Mouse (Mus musculus): Measurements from ENCODE around the gene Kif3a.
"Not testable (repeated sequence)": the region's sequence is repeated elsewhere in the genome, so short reads cannot be mapped to it uniquely, and the experiment has no call there.

The Kif3a gene

DNA sequence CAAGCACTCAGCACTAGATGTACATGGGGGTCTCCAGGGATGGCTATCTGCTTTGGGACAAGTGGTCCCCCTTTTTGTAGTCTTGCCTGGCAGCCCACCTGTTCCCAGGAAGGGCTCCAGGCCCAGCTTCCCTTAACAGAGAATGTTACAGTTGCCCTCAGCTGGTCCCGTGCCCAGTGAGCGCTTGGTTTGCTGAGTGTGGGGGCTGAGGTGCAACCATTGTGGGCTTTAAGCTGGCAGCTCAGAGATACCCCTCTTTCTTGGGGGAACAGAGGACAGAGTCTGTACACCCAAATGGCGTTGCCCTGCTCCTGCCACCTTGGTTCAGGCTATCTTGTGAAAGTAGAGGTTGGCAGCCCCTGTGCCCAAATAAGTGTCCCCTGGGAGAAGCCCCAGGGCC lies 26.8 kb upstream of the Kif3a start:
- no peak for ATAC-seq (ENCODE audit: insufficient number of reproducible peaks, low FRiP score, low TSS enrichment)

GRCm38 (mm10) chr11:53541222-53541621 lies 26.0 kb upstream of the Kif3a start:
- no peak for ATAC-seq (ENCODE audit: insufficient number of reproducible peaks, low FRiP score, low TSS enrichment)

- no peak for ATAC-seq (ENCODE audit: insufficient number of reproducible peaks, low FRiP score, low TSS enrichment)
Observed at GRCm38 (mm10) chr11:53543021-53543420, 24.2 kb upstream of the Kif3a start.

- 0 out of 2 replicates have a peak, but pooled peaks have one; percentile 17 for ATAC-seq (ENCODE audit: insufficient number of reproducible peaks, low FRiP score, low TSS enrichment)
Observed at GRCm38 (mm10) chr11:53546271-53546670, 20.9 kb upstream of the Kif3a start.

DNA sequence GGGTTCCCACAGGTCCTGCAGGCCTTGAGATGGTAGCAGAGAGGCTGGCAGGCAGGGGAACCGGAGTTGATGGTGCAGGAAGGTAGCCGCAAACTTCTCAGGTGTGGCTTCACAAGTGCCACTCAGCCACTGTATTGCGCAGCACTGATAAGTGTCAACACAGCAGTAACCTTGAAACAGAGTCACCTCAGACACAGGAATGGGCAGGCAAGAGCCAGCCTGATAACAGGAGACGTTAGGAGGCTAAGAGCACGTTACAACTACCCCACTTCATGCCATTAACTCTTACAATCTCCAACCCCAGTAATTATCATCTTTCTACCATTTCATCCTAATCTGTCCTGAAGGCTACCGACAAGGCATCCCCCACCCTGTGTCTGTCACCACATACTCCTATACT lies 19.6 kb upstream of the Kif3a start:
- ATAC-seq (ENCODE audit: insufficient number of reproducible peaks, low FRiP score, low TSS enrichment): no peak

GRCm38 (mm10) chr11:53548036-53548605 lies 19.1 kb upstream of the Kif3a start:
- ATAC-seq (ENCODE audit: insufficient number of reproducible peaks, low FRiP score, low TSS enrichment): no peak

DNA sequence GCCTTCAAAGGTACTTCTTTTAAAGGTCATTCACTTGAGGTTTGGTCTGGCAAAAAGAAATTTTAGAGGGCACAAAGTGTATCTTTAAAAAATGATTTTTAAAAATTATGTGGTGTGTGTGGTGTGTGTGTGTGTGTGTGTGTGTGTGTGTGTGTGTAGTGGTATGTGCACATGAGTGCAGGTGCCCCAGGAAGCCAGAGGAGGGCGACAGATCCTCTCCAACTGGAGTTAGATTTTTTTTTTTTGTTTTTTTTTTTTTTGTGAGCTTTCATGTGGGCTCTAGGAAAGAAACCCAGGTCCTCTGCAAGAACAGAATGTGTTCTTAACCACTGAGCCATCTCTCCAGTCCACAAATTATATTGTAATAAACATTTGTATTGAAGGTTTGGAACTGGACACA lies 16.5 kb upstream of the Kif3a start:
- no peak for ATAC-seq (ENCODE audit: insufficient number of reproducible peaks, low FRiP score, low TSS enrichment)

DNA sequence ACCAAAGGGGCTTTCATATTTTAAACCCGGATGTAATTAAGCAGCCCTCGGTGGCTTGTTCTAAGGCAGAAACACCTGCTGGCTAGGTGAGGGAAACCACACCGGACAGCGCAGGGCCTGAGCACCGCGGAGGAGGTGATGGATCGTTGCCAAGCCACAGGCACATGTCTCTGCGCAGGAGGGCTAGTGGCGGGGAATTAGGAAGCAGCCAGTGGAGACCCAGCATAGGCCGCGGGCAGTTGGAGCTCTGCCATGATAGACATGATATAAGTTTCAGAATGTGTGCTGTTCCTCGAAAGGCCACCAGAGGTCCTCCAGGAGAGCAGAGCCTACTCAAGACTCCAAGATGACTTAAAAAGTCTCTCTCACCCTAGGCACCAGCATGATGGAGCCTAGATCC lies 15.4 kb upstream of the Kif3a start:
- peak; percentile 73; the same call in 1 of the 2 replicates for ATAC-seq (ENCODE audit: insufficient number of reproducible peaks, low FRiP score, low TSS enrichment)

- not testable (repeated sequence) for ATAC-seq (ENCODE audit: insufficient number of reproducible peaks, low FRiP score, low TSS enrichment)
Observed at GRCm38 (mm10) chr11:53556529-53556928, 10.7 kb upstream of the Kif3a start.

- ATAC-seq (ENCODE audit: insufficient number of reproducible peaks, low FRiP score, low TSS enrichment): not testable (repeated sequence)
Observed at GRCm38 (mm10) chr11:53557992-53558391, 9.2 kb upstream of the Kif3a start.

GRCm38 (mm10) chr11:53559980-53560379 lies 7.2 kb upstream of the Kif3a start:
- not testable (repeated sequence) for ATAC-seq (ENCODE audit: insufficient number of reproducible peaks, low FRiP score, low TSS enrichment)

DNA sequence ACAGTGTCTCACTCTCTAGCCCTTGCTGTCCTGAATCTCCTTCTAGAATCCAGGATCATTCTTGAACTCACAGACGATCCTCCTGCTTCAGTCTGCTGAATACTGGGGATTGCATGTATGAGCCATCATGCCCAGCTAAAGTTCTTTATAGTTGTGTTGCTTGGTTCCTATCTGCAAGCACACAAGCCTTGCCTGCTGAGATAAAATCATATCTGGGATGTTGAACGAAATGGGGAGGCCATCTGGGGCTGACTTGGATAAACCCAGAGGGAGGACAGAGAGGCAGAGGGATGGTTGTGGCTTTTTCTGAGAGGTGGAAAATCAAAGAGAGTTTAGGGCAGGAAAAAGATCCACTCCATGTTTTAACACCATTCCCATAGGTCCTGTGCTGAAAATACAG lies 5.2 kb upstream of the Kif3a start:
- ATAC-seq (ENCODE audit: insufficient number of reproducible peaks, low FRiP score, low TSS enrichment): no peak

- ATAC-seq (ENCODE audit: insufficient number of reproducible peaks, low FRiP score, low TSS enrichment): 0 out of 2 replicates have a peak, but pooled peaks have one; percentile 9
Observed at GRCm38 (mm10) chr11:53566646-53567045, 533 bp upstream of the Kif3a start.

DNA sequence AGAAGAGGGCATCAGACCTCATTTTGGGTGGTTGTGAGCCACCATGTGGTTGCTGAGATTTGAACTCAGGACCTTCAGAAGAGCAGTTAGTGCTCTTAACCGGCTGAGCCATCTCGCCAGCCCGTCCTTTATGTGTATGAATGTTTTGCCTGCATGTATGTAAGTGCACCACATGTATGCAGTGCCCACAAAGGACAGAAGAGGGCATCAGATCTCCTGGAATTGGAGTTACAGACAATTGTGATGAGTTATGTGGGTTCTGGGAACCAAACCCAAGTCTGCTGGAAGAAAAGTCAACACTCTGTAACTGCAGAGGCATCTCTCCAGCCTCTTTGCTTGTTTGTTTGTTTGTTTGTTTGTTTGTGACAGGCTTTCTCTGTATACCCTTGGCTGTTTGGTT lies 13.4 kb downstream of the Kif3a start:
- ATAC-seq (ENCODE audit: insufficient number of reproducible peaks, low FRiP score, low TSS enrichment): no peak

DNA sequence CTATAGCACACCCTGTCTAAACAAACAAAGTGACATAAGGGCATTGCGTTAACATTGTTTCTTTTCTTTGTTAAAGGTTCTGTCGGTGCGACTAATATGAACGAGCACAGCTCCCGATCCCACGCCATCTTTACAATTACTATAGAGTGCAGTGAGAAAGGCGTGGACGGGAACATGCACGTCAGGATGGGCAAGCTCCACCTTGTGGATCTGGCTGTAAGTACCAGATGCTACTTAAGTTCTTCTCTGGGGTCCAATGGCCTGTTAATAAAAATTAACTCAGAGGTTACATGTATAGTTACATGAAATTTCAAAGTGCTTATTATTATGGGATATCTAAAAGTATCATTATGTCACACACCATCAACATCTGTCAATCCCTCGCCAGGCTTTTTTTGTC lies 16.0 kb downstream of the Kif3a start:
- ATAC-seq (ENCODE audit: insufficient number of reproducible peaks, low FRiP score, low TSS enrichment): no peak

GRCm38 (mm10) chr11:53584849-53585248 lies 17.7 kb downstream of the Kif3a start:
- ATAC-seq (ENCODE audit: insufficient number of reproducible peaks, low FRiP score, low TSS enrichment): no peak; the same call in 1 of the 2 replicates

- no peak for ATAC-seq (ENCODE audit: insufficient number of reproducible peaks, low FRiP score, low TSS enrichment)
Observed at GRCm38 (mm10) chr11:53585510-53585909, 18.3 kb downstream of the Kif3a start.

GRCm38 (mm10) chr11:53588279-53588678 lies 21.1 kb downstream of the Kif3a start:
- no peak for ATAC-seq (ENCODE audit: insufficient number of reproducible peaks, low FRiP score, low TSS enrichment)

DNA sequence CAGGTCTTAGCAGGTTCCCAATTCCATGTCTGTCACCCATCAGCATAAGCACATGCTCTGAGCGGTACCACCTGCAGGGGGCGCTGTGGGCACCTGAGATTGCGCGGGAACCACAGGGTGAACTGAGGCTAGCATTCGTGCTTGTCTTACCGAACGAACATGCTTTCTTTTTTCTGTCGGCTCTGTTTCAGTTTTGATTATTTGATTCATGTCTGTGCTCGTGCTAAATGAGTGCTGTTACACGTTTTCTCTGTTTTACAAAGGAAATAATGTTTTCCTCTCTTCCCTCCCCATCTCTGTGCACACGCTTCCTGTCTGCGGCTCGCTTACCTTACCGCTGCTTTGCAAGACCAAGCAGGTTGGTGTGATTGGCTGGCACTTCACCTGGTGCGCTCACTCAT lies 23.2 kb downstream of the Kif3a start:
- no peak for ATAC-seq (ENCODE audit: insufficient number of reproducible peaks, low FRiP score, low TSS enrichment)

GRCm38 (mm10) chr11:53591116-53591515 lies 23.9 kb downstream of the Kif3a start:
- no peak for ATAC-seq (ENCODE audit: insufficient number of reproducible peaks, low FRiP score, low TSS enrichment)

DNA sequence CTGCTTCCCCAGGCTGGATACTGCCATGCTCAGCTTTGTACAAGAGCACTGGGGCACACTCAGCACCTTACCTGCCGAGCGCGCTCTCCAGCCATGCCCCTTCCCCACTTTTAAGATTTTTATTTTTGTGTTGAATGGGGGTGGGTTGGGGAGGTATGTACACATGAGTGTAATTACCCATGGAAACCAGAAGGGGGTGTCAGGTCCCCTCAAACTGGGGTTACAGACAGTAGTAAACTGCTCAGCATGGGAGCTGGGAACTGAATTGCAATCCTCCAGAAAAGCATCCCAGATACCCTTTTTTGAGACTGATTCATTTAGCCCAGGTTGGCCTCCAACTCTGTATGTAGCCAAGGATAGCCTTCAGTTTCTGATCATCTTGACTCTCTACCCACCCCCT lies 37.8 kb downstream of the Kif3a start:
- ATAC-seq (ENCODE audit: insufficient number of reproducible peaks, low FRiP score, low TSS enrichment): no peak

GRCm38 (mm10) chr11:53605609-53606008 lies 38.4 kb downstream of the Kif3a start:
- ATAC-seq (ENCODE audit: insufficient number of reproducible peaks, low FRiP score, low TSS enrichment): no peak

GRCm38 (mm10) chr11:53609231-53609630 lies 42.1 kb downstream of the Kif3a start:
- ATAC-seq (ENCODE audit: insufficient number of reproducible peaks, low FRiP score, low TSS enrichment): no peak

All from cerebellum, adult (tissue).